Mouse (Mus musculus) CD4-positive, CD25-positive, alpha-beta regulatory T cell (primary cell): ENCODE results near the gene Cramp1l. TPM values are rescaled to one million over a fixed set of nuclear protein-coding genes. Genes with fewer than 3 reads are reported as not detected.

Source experiments
- polyA plus RNA-seq: library from polyadenylated mRNA; unstranded; fragments of 100-300 nt; shearing (Covaris generic); gene quantifications from one replicate; pipeline ENCODE4 v1.2.1, GENCODE M21; 2017

The Cramp1l gene
- polyA plus RNA-seq, result 7.4 TPM

GRCm38 (mm10) chr17:25015655-25016291 is at the start of gene Cramp1l, which contains the start of gene Ift140:
TSS of gene Cramp1l (minus strand) at chr17:25015788.
TSS of gene Ift140 (plus strand) at chr17:25016085.

GRCm38 (mm10) chr17:24960135-24960851 is 55.3 kb downstream of the Cramp1l start, which contains the start of gene Jpt2:
TSS of gene Jpt2 (minus strand) at chr17:24960689.

GRCm38 (mm10) chr17:24936259-24937237 is 79.0 kb downstream of the Cramp1l start, which contains the start of gene Mapk8ip3:
TSS of gene Mapk8ip3 (minus strand) at chr17:24936977.

Other genes starting within 250 kb of the Cramp1l start
- not detected for gene Meiob, start 211.5 kb downstream of the Cramp1l start, polyA plus RNA-seq
- 36.3 TPM for gene Hagh, start 175.6 kb downstream of the Cramp1l start, polyA plus RNA-seq
- gene Fahd1, start 165.4 kb downstream of the Cramp1l start, polyA plus RNA-seq, result 2.7 TPM
- gene Igfals, start 149.8 kb downstream of the Cramp1l start, polyA plus RNA-seq, result not detected
- gene Nubp2, start 129.4 kb downstream of the Cramp1l start, polyA plus RNA-seq, result 106 TPM
- gene Spsb3, start 129.1 kb downstream of the Cramp1l start, polyA plus RNA-seq, result 64.5 TPM
- 46.2 TPM for gene Eme2, start 120.7 kb downstream of the Cramp1l start, polyA plus RNA-seq
- 95.9 TPM for gene Mrps34, start 120.7 kb downstream of the Cramp1l start, polyA plus RNA-seq
- gene Nme3, start 119.3 kb downstream of the Cramp1l start, polyA plus RNA-seq, result 56.5 TPM
- gene Mapk8ip3, start 78.8 kb downstream of the Cramp1l start, polyA plus RNA-seq, result 52.6 TPM
- gene Jpt2, start 55.1 kb downstream of the Cramp1l start, polyA plus RNA-seq, result 28.5 TPM
- 19.5 TPM for gene Ift140, start 297 bp upstream of the Cramp1l start, polyA plus RNA-seq
- gene Tmem204, start 67.8 kb upstream of the Cramp1l start, polyA plus RNA-seq, result 0.79 TPM
- gene Telo2, start 100.2 kb upstream of the Cramp1l start, polyA plus RNA-seq, result 34.5 TPM
- gene Ptx4, start 105.0 kb upstream of the Cramp1l start, polyA plus RNA-seq, result 0.22 TPM
- gene Clcn7, start 117.6 kb upstream of the Cramp1l start, polyA plus RNA-seq, result 37.3 TPM
- not detected for gene Ccdc154, start 146.7 kb upstream of the Cramp1l start, polyA plus RNA-seq
- not detected for gene Gm38655, start 159.7 kb upstream of the Cramp1l start, polyA plus RNA-seq
- 30.2 TPM for gene BC003965, start 168.8 kb upstream of the Cramp1l start, polyA plus RNA-seq
- 34.6 TPM for gene Unkl, start 172.6 kb upstream of the Cramp1l start, polyA plus RNA-seq
- 77.5 TPM for gene Gnptg, start 224.3 kb upstream of the Cramp1l start, polyA plus RNA-seq
- gene Tsr3, start 224.4 kb upstream of the Cramp1l start, polyA plus RNA-seq, result 53.0 TPM
- 19.3 TPM for gene Baiap3, start 240.6 kb upstream of the Cramp1l start, polyA plus RNA-seq